Mouse (Mus musculus) mouse embryonic stem cell (cell line): ENCODE measurements around the gene Mrpl45.
"Not testable (repeated sequence)": the region's sequence is repeated elsewhere in the genome, so short reads cannot be mapped to it uniquely, and the experiment has no call there.

Experiments
- in situ Hi-C, 2 experiments: fragments of 300-500 bp; cut with MboI; formaldehyde crosslinking; loops; 1 replicate in 1 of 2; 3 replicates in 1 of 2; pipeline ENCODE4 v1.14.3; 2019 to 2020; ENCODE audit warnings: low sequenced_read_pairs in 2 of 2, low pct_unique_long_range_greater_than_20kb in 1 of 2, mixed read lengths in 1 of 2; ENCODE audit not compliant: unreplicated experiment in 1 of 2

Mrpl45 gene

GRCm38 (mm10) chr11:97352027-97352684 is 36.6 kb downstream of the Mrpl45 start, which contains the start of gene Gpr179:
Gene Gpr179 (minus strand): TSS chr11:97352077.
- in situ Hi-C loops, result no loop called here

- in situ Hi-C loops, result no loop called here
Observed at GRCm38 (mm10) chr11:97352935-97353597, 37.5 kb downstream of the Mrpl45 start.

GRCm38 (mm10) chr11:97354646-97355045 is 39.1 kb downstream of the Mrpl45 start:
- in situ Hi-C loops, result no loop called here

- in situ Hi-C loops, result no loop called here
Observed at GRCm38 (mm10) chr11:97355247-97355646, 39.7 kb downstream of the Mrpl45 start.

- in situ Hi-C loops, result not testable (repeated sequence)
Observed at GRCm38 (mm10) chr11:97357663-97358062, 42.1 kb downstream of the Mrpl45 start.

- in situ Hi-C loops, result no loop called here
Observed at GRCm38 (mm10) chr11:97361948-97362648, 46.6 kb downstream of the Mrpl45 start, which contains the start of gene Socs7. Gene Socs7 (plus strand): TSS chr11:97362551.

GRCm38 (mm10) chr11:97362649-97362942 is 47.1 kb downstream of the Mrpl45 start:
- in situ Hi-C loops, result no loop called here

- in situ Hi-C loops, result no loop called here
Observed at GRCm38 (mm10) chr11:97362943-97363643, 47.6 kb downstream of the Mrpl45 start.

- in situ Hi-C loops, result no loop called here
Observed at GRCm38 (mm10) chr11:97363644-97363995, 48.1 kb downstream of the Mrpl45 start.

GRCm38 (mm10) chr11:97365556-97365955 is 50.0 kb downstream of the Mrpl45 start:
- in situ Hi-C loops, result no loop called here

- in situ Hi-C loops, result no loop called here
Observed at GRCm38 (mm10) chr11:97368501-97368900, 53.0 kb downstream of the Mrpl45 start.

GRCm38 (mm10) chr11:97370329-97371091 is 55.0 kb downstream of the Mrpl45 start:
- in situ Hi-C loops, result no loop called here

GRCm38 (mm10) chr11:97372159-97372864 is 56.8 kb downstream of the Mrpl45 start:
- in situ Hi-C loops, result no loop called here

- in situ Hi-C loops, result no loop called here
Observed at GRCm38 (mm10) chr11:97373402-97373801, 57.9 kb downstream of the Mrpl45 start.
